ENCODE assay signal across 14 mouse cellular contexts in genomic region chr15:52207271-52207670, GRCm38 (mm10).
"Had no signal": no experiment of that assay in that cellular context is flagged by ENCODE, and none has a peak within 500 bp of the region (broad histone marks: within the 10 kb centered on the region; RNA-seq: fewer than 3 reads in every experiment).

No protein-coding gene starts in this region.

- H3K27me3 ChIP-seq: lung, embryonic 15.5 days; midbrain, embryonic 12.5 days; neural tube, embryonic 12.5 days had no signal

- H3K27ac ChIP-seq: kidney, postnatal 0 days; liver, embryonic 14.5 days; lung, embryonic 15.5 days; macrophage; midbrain, embryonic 12.5 days; neural tube, embryonic 12.5 days had no signal

- H3K9me3 ChIP-seq: lung, embryonic 15.5 days; midbrain, embryonic 12.5 days; neural tube, embryonic 12.5 days had no signal

- ATAC-seq: hindbrain, embryonic 16.5 days; inflammation-experienced regulatory T-cells, adult 6 months; intestine, postnatal 0 days had no signal

- DNase-seq: kidney, adult 8-10 months; kidney, postnatal 36 days; liver; lung, postnatal 14 days had no signal

- H3K9ac ChIP-seq: liver, embryonic 14.5 days; lung, embryonic 15.5 days; midbrain, embryonic 12.5 days; neural tube, embryonic 12.5 days had no signal

- H3K4me1 ChIP-seq: lung, embryonic 15.5 days; midbrain, embryonic 12.5 days; neural tube, embryonic 12.5 days had no signal

- H3K4me3 ChIP-seq: lung, embryonic 15.5 days; midbrain, embryonic 12.5 days; myocyte; neural tube, embryonic 12.5 days had no signal

- H3K4me2 ChIP-seq: lung, embryonic 15.5 days; midbrain, embryonic 12.5 days; neural tube, embryonic 12.5 days had no signal

- H3K36me3 ChIP-seq: lung, embryonic 15.5 days; midbrain, embryonic 12.5 days; neural tube, embryonic 12.5 days had no signal
